Mouse (Mus musculus) G1E (cell line): ENCODE measurements around the gene Klhl29. TPM values are rescaled to one million over a fixed set of nuclear protein-coding genes. Genes with fewer than 3 reads are reported as not detected.

Experiments
- ATAC-seq: 2 replicates; pipeline ENCODE4 v1.8.0; 2016; ENCODE audit warnings: mild to moderate bottlenecking; ENCODE audit not compliant: insufficient number of reproducible peaks, poor library complexity, low FRiP score, severe bottlenecking; ENCODE audit errors: extremely low read depth
- DNase-seq: peaks from one replicate; pipeline ENCODE4 v3.0.0; 2012; ENCODE audit warnings: low spot score
- H3K27me3 ChIP-seq: 2 replicates; pipeline ENCODE4 v1.6.1; 2012; ENCODE audit warnings: mild to moderate bottlenecking, low read length, inconsistent platforms; ENCODE audit not compliant: insufficient read depth
- H3K36me3 ChIP-seq: replicated peaks from 2 replicates; pipeline ENCODE3; 2012; ENCODE audit warnings: mild to moderate bottlenecking, inconsistent platforms
- H3K4me1 ChIP-seq: 2 replicates; pipeline ENCODE4 v1.6.1; 2012; ENCODE audit warnings: low read depth, low read length, inconsistent platforms, mixed read lengths; ENCODE audit not compliant: insufficient read depth
- H3K4me3 ChIP-seq: 2 replicates; pipeline ENCODE4 v1.5.1; 2012; ENCODE audit warnings: low read depth, mild to moderate bottlenecking, inconsistent platforms, low read length, moderate library complexity, mixed read lengths
- H3K9me3 ChIP-seq: replicated peaks from 2 replicates; pipeline ENCODE4 v1.6.1; 2012; ENCODE audit warnings: inconsistent platforms
- CTCF ChIP-seq: IDR thresholded peaks from 2 replicates; pipeline ENCODE4 v1.5.1; 2012; ENCODE audit warnings: low read depth, low read length, inconsistent platforms, mixed read lengths
- GATA1 ChIP-seq: IDR thresholded peaks from 2 replicates; pipeline ENCODE4 v1.6.1; 2012; ENCODE audit warnings: borderline replicate concordance, low read length, inconsistent platforms, mixed read lengths
- GATA2 ChIP-seq: IDR thresholded peaks from 2 replicates; pipeline ENCODE4 v1.6.1; 2012; ENCODE audit warnings: low read depth, low read length, inconsistent platforms, borderline replicate concordance
- POLR2AphosphoS5 ChIP-seq: IDR thresholded peaks from 2 replicates; pipeline ENCODE4 v1.6.1; 2012; ENCODE audit warnings: low read depth, low read length, inconsistent platforms; ENCODE audit not compliant: insufficient replicate concordance
- TAL1 ChIP-seq: conservative IDR thresholded peaks from 2 replicates; pipeline ENCODE4 v1.6.1; 2012; ENCODE audit warnings: low read depth, low read length, inconsistent platforms, mixed read lengths
- polyA plus RNA-seq: library from polyadenylated mRNA; stranded (reverse); fragments of >175 nt; gene quantifications from 2 replicates; pipeline ENCODE4 v1.2.3, GENCODE M21; 2012
- total RNA-seq, 2 experiments: library from RNA; stranded (forward) in 1 of 2; stranded (reverse) in 1 of 2; fragments of 200-1000 nt in 1 of 2; fragments of >200 nt in 1 of 2; fragmentation: Nextera tagmentation in 1 of 2; gene quantifications; 2 replicates each; pipeline ENCODE4 v1.2.3; 2014 to 2017

Klhl29 gene
- total and polyA plus RNA-seq, 3 experiments = 0.05 TPM; not detected in 2

GRCm38 (mm10) chr12:5340151-5340603, 35.3 kb downstream of the Klhl29 start:
- no peaks in the 10 kb centered on the region for H3K27me3 ChIP-seq
- peaks cover 54% of the 10 kb centered on the region for H3K9me3 ChIP-seq
- no peaks in the 10 kb centered on the region for H3K36me3 ChIP-seq
- H3K4me3 ChIP-seq = no peak overlapping the region
- ATAC-seq (no peak), DNase-seq (no peak)
- no peaks in the 10 kb centered on the region for H3K4me1 ChIP-seq
- no peak for TF ChIP-seq TAL1
- TF ChIP-seq CTCF = no peak
- TF ChIP-seq GATA2 = no peak
- no peak for TF ChIP-seq POLR2AphosphoS5
- no peak for TF ChIP-seq GATA1

- TF ChIP-seq GATA2 = no peak
- no peak for TF ChIP-seq POLR2AphosphoS5
- no peak for TF ChIP-seq GATA1
- TF ChIP-seq TAL1 = no peak
- no peak for TF ChIP-seq CTCF
- Histone ChIP-seq H3K27me3 (no peaks in the 10 kb centered on the region), H3K4me3 (no peak overlapping the region), H3K4me1 (no peaks in the 10 kb centered on the region), H3K36me3 (no peaks in the 10 kb centered on the region), H3K9me3 (peaks cover 62% of the 10 kb centered on the region)
- ATAC-seq = no peak
- no peak for DNase-seq
These were observed 38.4 kb downstream of the Klhl29 start for GRCm38 (mm10) chr12:5336927-5337712.

- Histone ChIP-seq H3K27me3 (no peaks in the 10 kb centered on the region), H3K9me3 (peaks cover 62% of the 10 kb centered on the region), H3K36me3 (no peaks in the 10 kb centered on the region), H3K4me1 (no peaks in the 10 kb centered on the region), H3K4me3 (no peak overlapping the region)
- DNase-seq (no peak), ATAC-seq (no peak)
- TF ChIP-seq TAL1 (no peak), POLR2AphosphoS5 (no peak), CTCF (no peak), GATA1 (no peak), GATA2 (no peak)
These were observed 39.2 kb downstream of the Klhl29 start for GRCm38 (mm10) chr12:5336331-5336730.

- Histone ChIP-seq H3K36me3 (no peaks in the 10 kb centered on the region), H3K27me3 (no peaks in the 10 kb centered on the region), H3K4me3 (no peak overlapping the region), H3K9me3 (peaks cover 65% of the 10 kb centered on the region), H3K4me1 (no peaks in the 10 kb centered on the region)
- DNase-seq = no peak
- no peak for TF ChIP-seq TAL1
- no peak for TF ChIP-seq CTCF
- TF ChIP-seq POLR2AphosphoS5 = no peak
- no peak for TF ChIP-seq GATA2
- no peak for ATAC-seq
These were observed 40.5 kb downstream of the Klhl29 start for GRCm38 (mm10) chr12:5334956-5335355.

GRCm38 (mm10) chr12:5334175-5334574, 41.3 kb downstream of the Klhl29 start:
- no peak for TF ChIP-seq GATA1
- TF ChIP-seq TAL1 = no peak
- TF ChIP-seq CTCF = no peak
- no peak for TF ChIP-seq POLR2AphosphoS5
- no peak for TF ChIP-seq GATA2
- H3K9me3 ChIP-seq = peaks cover 64% of the 10 kb centered on the region
- H3K27me3 ChIP-seq = no peaks in the 10 kb centered on the region
- DNase-seq (no peak), ATAC-seq (no peak)
- H3K4me1 ChIP-seq = no peaks in the 10 kb centered on the region
- H3K4me3 ChIP-seq = no peak overlapping the region
- no peaks in the 10 kb centered on the region for H3K36me3 ChIP-seq

GRCm38 (mm10) chr12:5331810-5332484, 43.5 kb downstream of the Klhl29 start:
- no peak overlapping the region for H3K4me3 ChIP-seq
- no peaks in the 10 kb centered on the region for H3K27me3 ChIP-seq
- ATAC-seq (no peak), DNase-seq (no peak)
- TF ChIP-seq GATA1 (no peak), POLR2AphosphoS5 (no peak), CTCF (no peak), TAL1 (no peak), GATA2 (no peak)
- peaks cover 63% of the 10 kb centered on the region for H3K9me3 ChIP-seq
- no peaks in the 10 kb centered on the region for H3K4me1 ChIP-seq
- H3K36me3 ChIP-seq = no peaks in the 10 kb centered on the region
